Mouse (Mus musculus) embryonic facial prominence, embryonic 15.5 days (tissue): ENCODE measurements around the gene Rtl1. TPM values are rescaled to one million over a fixed set of nuclear protein-coding genes. Genes with fewer than 3 reads are reported as not detected.

Source experiments
- ATAC-seq: fragments of 200-750 bp; cut with Nextera tagmentation; 2 replicates; pipeline ENCODE4 v1.8.0; 2017; ENCODE audit warnings: low read depth, moderate TSS enrichment; ENCODE audit not compliant: insufficient number of reproducible peaks, low FRiP score, low TSS enrichment
- H3K27ac ChIP-seq: fragments of 300-500 bp; sonication (generic); replicated peaks from 2 replicates; pipeline ENCODE4 v1.5.1; 2015; ENCODE audit warnings: mild to moderate bottlenecking, inconsistent platforms
- H3K27me3 ChIP-seq: fragments of 300-500 bp; sonication (generic); 2 replicates; pipeline ENCODE4 v1.6.1; 2015; ENCODE audit warnings: inconsistent platforms
- H3K36me3 ChIP-seq: fragments of 300-500 bp; sonication (generic); 2 replicates; pipeline ENCODE4 v1.6.1; 2015; ENCODE audit warnings: mild to moderate bottlenecking, inconsistent platforms
- H3K4me1 ChIP-seq: fragments of 300-500 bp; sonication (generic); 2 replicates; pipeline ENCODE4 v1.6.1; 2015; ENCODE audit warnings: inconsistent platforms
- H3K4me2 ChIP-seq: fragments of 300-500 bp; sonication (generic); replicated peaks from 2 replicates; pipeline ENCODE4 v1.6.1; 2015; ENCODE audit warnings: mild to moderate bottlenecking, inconsistent platforms
- H3K4me3 ChIP-seq: fragments of 300-500 bp; sonication (generic); replicated peaks from 2 replicates; pipeline ENCODE4 v1.5.1; 2015; ENCODE audit warnings: mild to moderate bottlenecking, inconsistent platforms
- H3K9ac ChIP-seq: fragments of 300-500 bp; sonication (generic); 2 replicates; pipeline ENCODE4 v1.6.1; 2015; ENCODE audit warnings: inconsistent platforms
- H3K9me3 ChIP-seq: fragments of 300-500 bp; sonication (generic); replicated peaks from 2 replicates; pipeline ENCODE4 v1.6.1; 2016; ENCODE audit warnings: inconsistent platforms
- WGBS: fragments of 180-500 bp; shearing (Covaris S2); methylation state at CpG from one replicate; pipeline ENCODE4 v1.1.7; 2015; 5-methylcytosine and 5-hydroxymethylcytosine counted together
- polyA plus RNA-seq: library from polyadenylated mRNA; unstranded; fragments of >200 nt; fragmentation: Nextera tagmentation; extraction: Ambion mirVana; gene quantifications from 2 replicates; pipeline ENCODE4 v1.2.1, GENCODE M21; 2015

The Rtl1 gene
- polyA plus RNA-seq, 1 experiment from 2014 or later: 3.6 TPM

DNA sequence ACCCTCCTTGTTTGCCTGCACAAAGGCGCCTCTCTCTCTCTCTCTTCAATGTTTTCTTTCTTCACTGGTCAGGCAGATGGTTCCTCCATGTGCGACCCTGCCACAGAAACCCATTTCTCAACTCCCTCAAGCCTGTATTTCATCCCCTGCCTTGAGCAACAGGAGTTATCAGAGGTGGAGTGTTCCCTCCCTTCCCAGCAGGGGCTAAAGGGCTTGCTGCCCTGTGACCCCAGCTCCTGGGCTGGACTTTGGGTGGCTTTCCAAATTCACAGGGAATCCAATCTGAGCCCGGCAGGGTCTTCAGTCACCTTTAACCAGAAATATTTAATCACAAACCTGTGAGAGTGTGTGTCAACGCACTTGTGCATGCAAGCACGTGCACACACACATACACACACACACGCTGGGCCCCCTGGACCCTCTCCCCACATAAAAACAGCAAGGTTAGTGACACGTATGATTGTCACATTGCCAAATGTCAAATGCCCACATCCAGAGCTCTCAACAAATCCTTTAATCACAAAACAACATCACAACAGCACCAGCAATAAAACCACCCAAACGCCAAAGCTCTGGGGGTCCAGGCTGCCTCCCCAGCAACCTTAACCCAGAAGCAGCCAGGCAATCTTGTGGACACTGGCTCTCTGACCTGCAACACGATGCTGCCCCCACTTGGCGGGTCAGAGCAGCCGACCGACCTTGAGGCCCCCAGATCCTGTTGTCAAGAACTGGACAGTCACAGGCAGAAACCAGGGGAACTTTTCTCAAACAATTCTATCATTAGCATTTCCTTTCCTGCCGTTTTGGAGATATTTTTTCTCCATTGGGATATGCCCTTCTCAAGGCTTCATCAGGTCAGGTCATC, 8.7 kb upstream of the Rtl1 start:
- no peak for ATAC-seq
- Histone ChIP-seq H3K4me3 (no peak overlapping the region), H3K4me2 (no peak overlapping the region), H3K36me3 (peaks cover 61% of the 10 kb centered on the region), H3K9me3 (no peaks in the 10 kb centered on the region), H3K27ac (no peak overlapping the region), H3K9ac (no peak overlapping the region), H3K27me3 (peaks cover 10% of the 10 kb centered on the region), H3K4me1 (no peaks in the 10 kb centered on the region)
- 47% methylated on average over 13 of the region's 13 CpGs for WGBS

DNA sequence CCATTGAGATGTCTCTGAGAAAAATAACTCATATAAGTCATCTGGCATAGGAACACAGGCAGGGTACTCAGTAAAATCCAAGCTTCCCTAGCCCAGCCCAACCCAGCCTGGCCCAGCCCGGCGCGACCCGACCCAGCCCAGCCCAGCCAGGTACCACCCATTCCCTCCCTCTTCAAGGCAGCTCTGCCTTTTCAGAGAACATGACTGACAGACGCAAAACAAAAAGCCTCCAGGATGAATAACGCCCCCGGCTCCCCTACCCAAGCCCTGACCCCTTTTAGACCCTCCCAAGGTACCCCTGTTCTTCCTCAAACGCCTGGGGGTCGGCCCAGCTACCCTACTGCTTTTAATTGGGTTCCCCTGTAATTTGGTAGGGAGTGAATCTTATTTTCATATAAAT, 7.8 kb upstream of the Rtl1 start:
- peaks cover 61% of the 10 kb centered on the region for H3K36me3 ChIP-seq
- no peak overlapping the region for H3K27ac ChIP-seq
- no peak overlapping the region for H3K4me2 ChIP-seq
- H3K4me3 ChIP-seq: no peak overlapping the region
- ATAC-seq: no peak
- no peaks in the 10 kb centered on the region for H3K9me3 ChIP-seq
- peaks cover 8% of the 10 kb centered on the region for H3K27me3 ChIP-seq
- no peak overlapping the region for H3K9ac ChIP-seq
- no peaks in the 10 kb centered on the region for H3K4me1 ChIP-seq
- 35% methylated on average over 9 of the region's 9 CpGs for WGBS

DNA sequence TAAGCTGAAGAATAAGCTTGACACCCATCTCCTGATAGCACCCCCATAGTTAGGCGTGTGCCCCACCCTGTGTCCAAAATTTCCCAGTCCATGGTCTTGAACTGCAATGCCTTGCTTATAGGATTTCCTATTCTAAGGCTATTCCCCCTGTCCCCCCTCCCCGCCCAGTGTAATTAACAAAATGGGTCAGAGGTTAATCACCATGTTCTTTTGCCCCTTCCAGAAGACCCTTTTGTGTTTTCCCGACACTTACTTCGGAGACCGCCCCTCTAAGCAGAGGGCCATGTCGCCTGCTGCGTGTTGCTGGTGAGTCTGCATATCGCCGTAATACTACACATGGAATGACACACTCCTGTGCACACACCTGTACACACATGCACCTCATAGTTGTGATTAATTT, 7.1 kb upstream of the Rtl1 start:
- H3K9ac ChIP-seq: no peak overlapping the region
- H3K36me3 ChIP-seq: peaks cover 56% of the 10 kb centered on the region
- no peak overlapping the region for H3K4me2 ChIP-seq
- peaks cover 3% of the 10 kb centered on the region; the same call in 1 of the 2 replicates for H3K27me3 ChIP-seq
- H3K9me3 ChIP-seq: no peaks in the 10 kb centered on the region
- no peaks in the 10 kb centered on the region for H3K4me1 ChIP-seq
- no peak for ATAC-seq
- H3K4me3 ChIP-seq: no peak overlapping the region
- no peak overlapping the region for H3K27ac ChIP-seq
- 56% methylated on average over 9 of the region's 9 CpGs for WGBS

DNA sequence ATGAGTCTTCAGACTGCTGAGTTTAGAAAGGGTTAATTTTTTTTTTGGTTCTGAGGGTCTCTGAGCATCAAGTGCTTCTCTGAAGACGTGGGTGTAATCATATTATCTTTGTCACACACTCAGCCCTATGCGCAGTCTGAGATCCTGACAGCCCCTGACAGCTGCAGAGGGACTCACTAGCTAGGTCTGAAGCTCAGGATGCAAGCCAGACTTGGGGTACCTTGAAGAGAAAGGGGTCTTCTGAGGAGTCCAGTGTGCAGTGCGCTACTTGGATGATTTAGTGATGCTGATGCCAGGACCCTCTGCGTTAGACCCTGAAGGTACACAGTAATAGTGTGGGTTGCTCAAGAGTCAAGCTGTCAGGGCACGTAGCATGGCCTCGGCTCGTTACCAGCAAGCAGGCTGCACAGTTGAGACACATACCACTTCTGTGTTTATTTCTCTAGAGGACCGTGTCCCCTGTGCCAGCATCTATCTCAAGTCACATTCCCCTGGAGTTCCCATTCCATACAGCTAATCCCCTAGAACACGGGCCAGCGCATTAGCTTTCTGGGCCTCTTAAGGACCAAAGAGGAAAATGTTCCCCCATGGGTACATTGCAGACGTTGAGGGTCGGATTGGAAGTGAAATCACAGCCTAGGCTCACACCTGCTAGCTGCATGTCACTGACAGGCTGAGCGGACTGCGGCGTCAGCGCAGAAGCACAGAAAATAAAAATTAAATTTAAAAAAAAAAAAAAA, 5.0 kb upstream of the Rtl1 start:
- no peaks in the 10 kb centered on the region for H3K4me1 ChIP-seq
- 59% methylated on average over 16 of the region's 16 CpGs for WGBS
- no peaks in the 10 kb centered on the region for H3K27me3 ChIP-seq
- H3K4me2 ChIP-seq: no peak overlapping the region
- H3K9ac ChIP-seq: no peak overlapping the region
- ATAC-seq: no peak
- H3K27ac ChIP-seq: no peak overlapping the region; the same call in 1 of the 2 replicates
- no peaks in the 10 kb centered on the region for H3K9me3 ChIP-seq
- peaks cover 46% of the 10 kb centered on the region for H3K36me3 ChIP-seq
- H3K4me3 ChIP-seq: no peak overlapping the region

DNA sequence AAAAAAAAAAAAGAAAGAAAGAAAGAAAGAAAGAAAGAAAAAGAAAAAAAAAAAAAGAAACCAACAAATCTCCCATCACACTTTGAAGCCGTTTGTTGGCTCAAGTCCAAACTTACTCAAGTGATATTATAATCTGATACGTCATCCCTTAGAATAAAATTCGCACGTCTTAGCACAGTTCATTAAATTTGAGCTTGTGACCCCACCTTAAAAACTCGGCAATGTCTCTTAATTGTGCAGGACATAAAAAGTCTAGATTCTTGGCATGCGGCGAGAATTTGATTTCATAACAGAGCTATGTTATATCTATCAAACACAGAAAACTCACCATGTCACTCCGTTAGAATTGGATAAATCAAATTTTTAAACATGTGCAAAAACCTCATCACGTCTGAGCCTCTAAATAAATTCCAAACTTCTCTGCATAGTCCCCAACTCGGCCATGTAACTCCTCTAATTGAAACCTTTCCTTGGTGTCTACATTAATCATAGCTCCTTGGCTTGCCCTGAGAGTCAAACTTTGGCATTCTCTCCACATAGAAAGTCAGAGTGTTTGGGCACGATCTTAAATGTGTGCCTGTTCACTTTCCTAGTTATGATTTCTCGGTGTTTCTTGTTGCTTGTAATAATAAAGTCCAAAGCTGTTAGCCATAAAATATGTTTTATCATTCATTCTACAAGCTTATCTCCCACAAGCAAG, 1.4 kb downstream of the Rtl1 start:
- Histone ChIP-seq H3K27me3 (no peaks in the 10 kb centered on the region), H3K27ac (peak overlapping the region; percentile 65; the same call in 1 of the 2 replicates), H3K4me2 (no peak overlapping the region), H3K9ac (no peak overlapping the region), H3K9me3 (no peaks in the 10 kb centered on the region), H3K4me1 (peaks cover 29% of the 10 kb centered on the region), H3K36me3 (peaks cover 18% of the 10 kb centered on the region; the same call in 1 of the 2 replicates), H3K4me3 (no peak overlapping the region)
- WGBS: 26% methylated on average over 12 of the region's 12 CpGs
- ATAC-seq: no peak

DNA sequence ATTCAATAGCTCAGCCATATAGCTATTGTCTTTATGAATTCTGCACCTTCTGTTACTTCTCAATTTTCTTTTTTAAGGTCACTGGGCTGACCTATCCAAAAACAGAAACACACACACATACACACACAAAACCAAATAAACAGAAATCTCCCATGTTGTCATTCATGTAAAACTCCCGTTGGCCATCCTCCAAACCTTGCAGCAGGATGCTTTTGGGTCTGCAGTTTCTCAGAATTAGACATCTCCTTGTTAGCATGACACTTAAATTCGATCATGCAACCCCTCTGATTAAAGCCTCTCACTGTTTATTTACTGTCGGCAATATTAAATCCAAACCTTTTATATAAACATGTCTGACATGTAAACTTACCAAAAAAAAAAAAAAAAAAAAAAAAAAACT, 3.4 kb downstream of the Rtl1 start:
- Histone ChIP-seq H3K4me1 (peaks cover 29% of the 10 kb centered on the region), H3K27ac (peak overlapping the region; percentile 90), H3K9ac (no peak overlapping the region), H3K36me3 (peaks cover 33% of the 10 kb centered on the region), H3K4me3 (no peak overlapping the region), H3K27me3 (no peaks in the 10 kb centered on the region), H3K9me3 (no peaks in the 10 kb centered on the region), H3K4me2 (no peak overlapping the region)
- ATAC-seq: no peak
- WGBS: 33% methylated on average over 3 of the region's 3 CpGs

DNA sequence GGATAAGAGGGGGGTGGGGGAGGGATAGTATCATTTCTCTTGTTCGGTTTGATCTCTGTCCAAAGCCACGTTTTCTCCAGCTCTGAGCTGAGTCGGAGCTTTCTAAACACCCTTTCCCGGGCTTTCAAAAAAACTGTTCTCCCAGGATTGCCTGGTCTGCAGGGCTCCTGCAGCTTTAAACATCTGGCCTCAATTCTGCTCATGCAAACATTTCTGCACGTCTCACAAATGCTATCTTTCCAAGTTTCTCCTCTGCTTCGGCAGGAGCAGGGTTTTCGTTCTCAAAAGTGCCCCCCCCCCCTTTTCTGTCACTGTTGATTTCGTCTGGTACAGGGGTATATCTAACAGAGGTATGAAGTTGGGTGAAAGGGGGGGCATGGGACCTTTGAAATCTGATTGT, 3.9 kb downstream of the Rtl1 start:
- H3K36me3 ChIP-seq: peaks cover 34% of the 10 kb centered on the region
- ATAC-seq: peak; percentile 78
- no peak overlapping the region for H3K4me3 ChIP-seq
- H3K27me3 ChIP-seq: no peaks in the 10 kb centered on the region
- peaks cover 29% of the 10 kb centered on the region for H3K4me1 ChIP-seq
- peak overlapping the region; percentile 10; the same call in 1 of the 2 replicates for H3K4me2 ChIP-seq
- peak overlapping the region; percentile 90 for H3K27ac ChIP-seq
- no peak overlapping the region for H3K9ac ChIP-seq
- H3K9me3 ChIP-seq: no peaks in the 10 kb centered on the region
- 14% methylated on average over 8 of the region's 8 CpGs for WGBS

DNA sequence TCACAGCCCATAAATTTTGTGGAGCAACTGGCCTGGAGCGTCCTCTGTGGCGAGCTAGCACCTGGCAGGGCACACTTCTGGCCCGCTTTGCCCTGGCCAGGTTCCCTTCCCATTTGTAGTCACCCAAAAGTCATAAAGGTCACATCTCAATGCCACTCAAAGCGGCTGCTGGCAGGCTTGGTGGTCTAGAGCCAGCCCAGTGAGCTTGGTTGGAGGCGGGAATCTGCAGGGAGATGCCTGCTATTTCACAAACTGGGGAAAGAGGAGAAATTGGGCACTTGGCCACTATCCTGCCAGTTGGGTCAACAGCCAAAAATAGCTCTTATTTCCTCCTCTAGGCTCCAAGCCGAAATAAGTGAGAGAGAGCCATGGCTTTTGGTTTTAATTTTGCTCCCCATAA, 4.4 kb downstream of the Rtl1 start:
- H3K36me3 ChIP-seq: peaks cover 30% of the 10 kb centered on the region
- WGBS: 46% methylated on average over 6 of the region's 6 CpGs
- no peaks in the 10 kb centered on the region for H3K27me3 ChIP-seq
- H3K27ac ChIP-seq: peak overlapping the region; percentile 90
- H3K9ac ChIP-seq: no peak overlapping the region
- H3K4me2 ChIP-seq: peak overlapping the region; percentile 10; the same call in 1 of the 2 replicates
- H3K4me3 ChIP-seq: no peak overlapping the region
- no peaks in the 10 kb centered on the region for H3K9me3 ChIP-seq
- ATAC-seq: peak; percentile 27
- H3K4me1 ChIP-seq: peaks cover 29% of the 10 kb centered on the region

DNA sequence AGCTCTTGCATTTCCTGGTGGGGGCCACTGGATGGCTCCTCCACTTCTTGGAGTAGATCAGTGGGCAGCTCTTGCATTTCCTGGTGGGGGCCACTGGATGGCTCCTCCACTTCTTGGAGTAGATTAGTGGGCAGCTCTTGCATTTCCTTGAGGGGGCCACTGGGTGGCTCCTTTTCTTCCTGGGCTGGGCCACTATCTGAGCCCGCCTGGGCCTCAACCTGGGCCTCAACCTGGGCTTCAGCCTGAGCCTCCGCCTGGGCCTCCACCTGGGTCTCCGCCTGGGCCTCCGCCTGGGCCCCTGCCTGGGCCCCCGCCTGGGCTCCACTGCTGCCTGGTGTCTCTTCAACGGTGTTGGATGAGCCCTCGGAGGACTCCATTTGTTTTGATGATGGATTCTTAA, 5.2 kb downstream of the Rtl1 start:
- Histone ChIP-seq H3K4me2 (no peak overlapping the region), H3K27ac (peak overlapping the region; percentile 90), H3K27me3 (no peaks in the 10 kb centered on the region), H3K9me3 (no peaks in the 10 kb centered on the region), H3K9ac (no peak overlapping the region), H3K4me1 (peaks cover 29% of the 10 kb centered on the region), H3K36me3 (peaks cover 37% of the 10 kb centered on the region), H3K4me3 (no peak overlapping the region)
- ATAC-seq: no peak
- 84% methylated on average over 7 of the region's 7 CpGs for WGBS

DNA sequence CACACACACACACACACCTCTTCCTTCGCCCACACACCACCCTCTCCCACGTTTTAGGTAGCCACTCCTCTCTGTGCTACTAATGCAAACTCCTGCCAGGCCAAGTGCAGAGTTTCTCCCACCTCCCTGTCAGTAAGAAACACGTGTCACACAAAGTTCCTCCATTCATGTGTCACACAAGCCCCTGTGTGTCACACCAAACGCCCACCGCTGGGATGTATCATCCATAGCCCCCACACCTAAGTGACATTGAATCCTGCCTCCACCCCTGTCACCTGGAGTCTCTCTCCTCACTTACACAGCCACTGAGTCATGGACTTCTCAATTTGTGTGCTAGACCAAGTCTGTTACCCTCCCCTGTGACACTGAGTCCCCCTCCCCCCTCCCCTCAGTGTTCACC, 17.9 kb downstream of the Rtl1 start:
- WGBS: 75% methylated on average over 5 of the region's 5 CpGs
- H3K4me1 ChIP-seq: peaks cover 9% of the 10 kb centered on the region
- no peak overlapping the region for H3K9ac ChIP-seq
- peaks cover 26% of the 10 kb centered on the region for H3K36me3 ChIP-seq
- no peak overlapping the region for H3K27ac ChIP-seq
- H3K4me3 ChIP-seq: no peak overlapping the region
- no peaks in the 10 kb centered on the region for H3K27me3 ChIP-seq
- no peak for ATAC-seq
- no peak overlapping the region for H3K4me2 ChIP-seq
- no peaks in the 10 kb centered on the region for H3K9me3 ChIP-seq

DNA sequence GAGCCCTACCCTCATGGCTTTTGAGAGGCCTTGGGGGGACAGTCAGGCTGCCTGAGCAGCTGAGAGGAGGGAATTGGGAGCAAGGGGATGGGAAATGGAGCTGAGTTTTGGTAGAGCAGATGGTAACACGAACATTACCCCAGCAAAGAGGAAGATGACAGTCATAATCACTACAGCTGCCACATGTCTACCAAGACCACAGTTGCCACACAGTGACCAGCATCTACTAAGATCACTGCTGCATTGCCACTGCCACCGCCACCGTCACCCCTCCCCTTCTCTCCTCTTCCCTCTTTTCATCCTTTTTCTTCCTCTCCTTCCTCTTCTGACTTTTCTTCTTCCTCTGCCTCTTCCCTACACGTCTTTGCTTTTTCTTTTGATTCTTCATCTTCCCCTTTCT, 27.9 kb downstream of the Rtl1 start:
- no peaks in the 10 kb centered on the region for H3K27me3 ChIP-seq
- no peak overlapping the region for H3K9ac ChIP-seq
- H3K36me3 ChIP-seq: peaks cover 56% of the 10 kb centered on the region
- H3K4me2 ChIP-seq: no peak overlapping the region
- no peaks in the 10 kb centered on the region for H3K9me3 ChIP-seq
- H3K4me3 ChIP-seq: no peak overlapping the region
- no peak for ATAC-seq
- H3K4me1 ChIP-seq: no peaks in the 10 kb centered on the region
- WGBS: 86% methylated on average over 4 of the region's 4 CpGs
- H3K27ac ChIP-seq: no peak overlapping the region
